Comparison of ENCODE assay signal across 1 mouse cellular context in genomic region chr3:98226988-98227610, GRCm38 (mm10).
TF ChIP-seq lines count a peak whose summit lies in the region.

No protein-coding gene starts in this region.

TF ChIP-seq in C2C12, 6 proteins besides CTCF, POLR2A, EP300 and RAD21:
- TF ChIP-seq MAX (IDR thresholded peaks at IDR 0.05) (no peak), CEBPB (IDR thresholded peaks at IDR 0.05; ENCODE audit: low read depth) (no peak), FOSL1 (IDR thresholded peaks at IDR 0.05; ENCODE audit: insufficient read depth, low read length, poor library complexity, severe bottlenecking) (no peak), MYOD1 (IDR thresholded peaks at IDR 0.05; ENCODE audit: control insufficient read depth, insufficient read length, low read depth) (no peak), MYOG (IDR thresholded peaks at IDR 0.05; ENCODE audit: control insufficient read depth, extremely low read depth, insufficient read length) (no peak), USF1 (IDR thresholded peaks at IDR 0.05; ENCODE audit: low read depth) (no peak)
